Mouse (Mus musculus) yolk sac, embryonic 10.5 days (tissue): ENCODE measurements around the gene Gng12.

Experiments
- DNase-seq: peaks from one replicate; pipeline ENCODE4 v3.0.0-alpha.2; 2017; ENCODE audit warnings: low spot score

The Gng12 gene

GRCm38 (mm10) chr6:67056108-67056888, 160.1 kb downstream of the Gng12 start:
- no peak for DNase-seq

- DNase-seq = no peak
These were observed 160.8 kb downstream of the Gng12 start for GRCm38 (mm10) chr6:67056889-67057564.

- no peak for DNase-seq
These were observed 161.4 kb downstream of the Gng12 start for GRCm38 (mm10) chr6:67057574-67057973.

DNA sequence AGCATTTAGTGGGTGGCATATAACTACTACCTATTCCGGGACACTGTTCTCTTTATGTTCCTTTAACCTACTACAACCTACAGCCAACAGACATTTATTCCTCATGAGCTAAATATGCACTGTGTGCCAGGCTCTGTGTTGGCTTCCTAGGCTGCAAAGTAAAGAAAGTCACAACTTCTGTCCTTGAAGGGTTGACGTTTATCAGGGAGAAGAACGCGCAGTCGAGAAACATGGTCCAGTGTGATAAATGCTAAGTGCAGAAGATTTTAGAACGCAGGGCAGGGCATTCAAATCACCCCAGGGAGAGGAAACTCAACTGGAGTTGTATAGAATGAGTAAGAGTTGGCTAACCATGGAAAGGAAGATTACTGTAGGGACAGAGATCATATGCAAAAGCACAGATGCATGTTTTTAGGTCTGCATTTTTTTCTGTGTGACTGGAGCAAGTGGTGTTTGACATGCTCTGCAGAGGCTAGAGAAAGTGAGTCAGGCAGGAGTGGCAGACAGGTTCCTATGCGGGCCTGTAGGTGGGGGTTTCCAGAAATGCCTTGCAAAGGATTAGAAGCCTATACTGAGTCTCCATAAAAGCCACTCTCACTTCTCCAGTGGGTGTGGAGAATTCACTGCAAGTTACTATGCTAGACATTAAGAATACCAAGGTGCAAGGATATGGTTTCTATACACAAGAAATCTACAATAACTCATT, 161.9 kb downstream of the Gng12 start:
- DNase-seq = no peak

GRCm38 (mm10) chr6:67060057-67060456, 163.9 kb downstream of the Gng12 start:
- no peak for DNase-seq

- no peak for DNase-seq
These were observed 173.1 kb downstream of the Gng12 start for GRCm38 (mm10) chr6:67069219-67069762.

DNA sequence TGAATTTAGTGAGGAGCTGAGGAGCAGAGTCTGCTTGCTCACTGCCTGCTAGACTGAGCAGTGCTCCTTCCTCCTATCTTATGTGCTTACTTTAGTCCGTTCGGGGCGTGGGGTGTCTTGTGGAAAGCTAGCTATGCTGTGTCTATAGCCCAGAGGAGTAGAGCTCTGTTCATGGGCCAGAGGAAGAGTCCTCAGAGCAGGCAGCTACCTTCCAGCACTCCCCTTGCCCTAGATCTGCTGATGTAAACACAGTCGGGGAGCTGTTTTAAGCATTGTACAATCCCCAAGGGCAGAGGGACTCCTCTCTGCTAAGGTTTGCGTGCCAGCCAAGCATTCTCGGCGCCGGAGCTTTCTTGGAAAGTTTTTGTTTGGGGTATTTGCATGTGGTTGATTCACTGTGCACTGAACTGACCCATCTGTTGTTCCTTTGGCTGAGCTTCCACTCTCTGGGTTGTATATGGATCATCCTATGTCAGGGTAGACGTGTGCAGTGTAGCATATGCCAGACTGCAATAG, 173.7 kb downstream of the Gng12 start:
- no peak for DNase-seq
